Mouse (Mus musculus) lung, adult 2 months (tissue): ENCODE data around the gene C8g. TPM values are rescaled to one million over a fixed set of nuclear protein-coding genes. Genes with fewer than 3 reads are reported as not detected.

ENCODE experiments used
- DNase-seq: peaks from one replicate; pipeline ENCODE4 v3.0.0; 2022
- H3K4me1 ChIP-seq: fragments of 200-500 bp; 2 replicates; pipeline ENCODE4 v1.6.1; 2011; ENCODE audit warnings: low read length; ENCODE audit not compliant: control insufficient read depth, insufficient read depth
- H3K4me3 ChIP-seq: fragments of 200-500 bp; replicated peaks from 2 replicates; pipeline ENCODE3; 2011; ENCODE audit warnings: low read depth, mild to moderate bottlenecking, control low read depth, low read length; ENCODE audit errors: extremely low read depth
- CTCF ChIP-seq: fragments of 200-500 bp; IDR thresholded peaks from 2 replicates; pipeline ENCODE4 v1.5.1; 2011; ENCODE audit warnings: mild to moderate bottlenecking, low read length, control low read depth; ENCODE audit not compliant: insufficient read depth
- POLR2A ChIP-seq: fragments of 200-500 bp; IDR thresholded peaks from 2 replicates; pipeline ENCODE4 v1.6.1; 2011; ENCODE audit warnings: low read depth, mild to moderate bottlenecking, control low read depth, low read length, borderline replicate concordance; ENCODE audit errors: extremely low read depth
- WGBS: fragments of 180-500 bp; shearing (Covaris S2); methylation state at CpG from one replicate; pipeline ENCODE4 v1.1.7; 2018; 5-methylcytosine and 5-hydroxymethylcytosine counted together
- polyA plus RNA-seq: library from polyadenylated mRNA; depleted of rRNA; stranded (reverse); fragments of >200 nt; gene quantifications from 2 replicates; pipeline ENCODE4 v1.2.3, GENCODE M21; 2012; rRNA removed

C8g gene
- 2.5 and 2.7 TPM in 2 replicates for polyA plus RNA-seq

DNA sequence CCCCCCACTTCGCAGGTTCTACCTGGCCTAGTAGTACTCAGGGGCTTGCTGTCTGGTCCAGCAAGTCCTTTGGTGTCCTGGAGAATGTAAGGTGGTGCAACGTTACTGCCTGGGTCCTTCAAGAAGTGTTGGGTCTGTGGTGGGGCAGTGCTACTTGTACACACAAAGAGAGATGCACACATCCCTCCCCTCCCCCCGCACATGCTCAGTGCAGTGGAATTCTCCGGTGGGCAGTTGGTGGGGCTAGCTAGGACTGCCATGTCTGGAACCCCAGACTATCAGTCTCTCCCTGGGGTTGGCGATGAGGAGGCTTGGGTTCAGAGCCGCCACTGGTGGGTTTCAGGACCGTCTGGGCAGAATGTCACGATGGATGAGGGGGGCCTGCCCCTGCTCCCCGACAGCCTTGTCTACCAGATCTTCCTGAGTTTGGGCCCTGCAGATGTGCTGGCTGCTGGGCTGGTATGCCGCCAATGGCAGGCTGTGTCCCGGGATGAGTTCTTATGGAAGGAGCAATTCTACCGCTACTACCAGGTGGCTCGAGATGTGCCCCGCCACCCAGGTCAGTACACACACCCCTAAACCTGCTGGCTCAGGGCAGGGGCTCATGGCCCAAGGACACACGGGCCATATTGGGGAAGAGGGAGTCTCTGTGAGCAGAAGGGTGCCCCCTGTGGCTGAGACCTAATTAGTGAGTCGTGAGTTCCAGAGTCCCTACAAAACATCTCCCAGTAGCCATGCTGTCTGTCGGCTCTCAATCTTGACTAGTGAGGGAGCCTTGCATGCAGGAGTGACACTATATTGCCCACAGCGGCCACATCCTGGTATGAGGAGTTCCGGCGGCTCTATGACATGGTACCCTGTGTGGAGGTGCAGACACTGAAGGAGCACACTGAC lies at the start of gene C8g:
Gene C8g (minus strand): TSS at position 127 of the 894 bp plus-strand sequence.
- no peak for DNase-seq
- Histone ChIP-seq H3K4me3 (peak within 1 kb of the TSS; percentile 81), H3K4me1 (peaks cover 9% of the 10 kb centered on the region)
- 69% methylated on average over 20 of the region's 20 CpGs for whole genome bisulfite sequencing
- TF ChIP-seq POLR2A (no peak), CTCF (no peak)

DNA sequence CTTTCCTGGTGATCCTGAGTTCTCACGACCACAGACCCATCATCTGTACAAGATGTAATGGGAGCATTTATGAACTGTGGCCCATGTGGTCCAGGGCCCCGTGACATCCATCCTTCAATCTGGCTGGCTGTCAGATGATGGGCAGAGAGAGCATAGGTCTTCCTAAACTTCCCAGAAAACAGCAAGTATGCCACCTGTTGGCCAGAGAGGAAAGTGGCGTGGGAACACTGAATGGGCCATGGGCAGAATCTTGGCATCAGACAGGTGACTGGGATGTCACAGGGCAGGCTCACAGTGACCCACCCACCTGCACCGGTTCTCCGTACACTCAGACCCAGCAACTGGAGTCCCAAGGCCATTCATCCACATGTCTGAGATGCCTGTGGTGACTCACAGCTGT lies 49.7 kb upstream of the C8g start:
- DNase-seq: peak; percentile 53
- H3K4me1 ChIP-seq: no peaks in the 10 kb centered on the region
- TF ChIP-seq CTCF: peak; percentile 77
- no peak for TF ChIP-seq POLR2A
- no peak overlapping the region for H3K4me3 ChIP-seq
- 22% methylated on average over 5 of the region's 5 CpGs for WGBS

DNA sequence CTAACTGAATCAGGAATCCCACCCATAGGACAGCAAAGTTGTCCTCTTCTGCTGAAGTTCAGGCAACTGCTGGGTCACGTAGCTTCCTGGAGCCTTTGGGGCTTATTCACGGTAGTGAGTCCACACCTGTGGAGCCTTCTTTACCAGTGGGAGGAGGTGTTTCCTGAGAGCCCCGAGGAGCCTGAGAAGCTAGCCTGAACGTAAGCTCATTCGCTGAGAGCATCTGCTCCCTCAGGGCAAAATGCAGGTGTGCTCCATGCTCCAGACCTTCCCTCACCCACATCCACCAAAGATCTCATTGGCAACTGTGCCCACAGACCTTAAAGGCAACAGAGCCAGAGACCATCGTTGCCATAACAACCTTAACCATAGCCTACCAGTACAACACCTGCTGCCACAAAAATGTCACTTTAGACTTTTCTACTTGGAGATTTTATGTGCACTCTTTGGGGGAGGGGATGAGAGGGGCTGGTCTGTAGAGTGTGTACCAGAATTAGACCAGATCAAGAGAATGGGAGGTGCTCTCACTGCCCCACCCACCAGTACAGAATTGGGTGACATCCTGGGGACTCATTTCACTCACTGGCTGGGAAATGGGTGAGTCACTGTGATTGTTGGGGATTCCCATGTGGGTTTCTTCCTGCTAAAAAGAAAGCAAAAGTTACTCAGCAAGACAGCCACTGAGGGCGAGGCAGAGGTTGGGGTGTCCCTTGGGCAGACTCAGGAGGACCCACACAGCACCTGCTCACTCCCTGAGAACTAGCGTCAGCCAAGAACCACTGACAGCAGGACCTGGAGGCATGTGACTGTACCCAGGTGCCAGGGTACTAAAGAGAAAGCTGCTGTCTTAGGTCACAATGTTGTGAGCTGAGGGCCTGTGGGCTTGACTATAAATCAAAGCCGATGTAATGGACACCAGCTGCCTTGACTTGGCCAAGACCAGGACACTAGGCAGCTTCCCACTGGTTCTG lies 47.8 kb upstream of the C8g start:
- H3K4me1 ChIP-seq: peaks cover 5% of the 10 kb centered on the region
- no peak for DNase-seq
- WGBS: 60% methylated on average over 9 of the region's 9 CpGs
- no peak for TF ChIP-seq CTCF
- no peak for TF ChIP-seq POLR2A
- no peak overlapping the region for H3K4me3 ChIP-seq

DNA sequence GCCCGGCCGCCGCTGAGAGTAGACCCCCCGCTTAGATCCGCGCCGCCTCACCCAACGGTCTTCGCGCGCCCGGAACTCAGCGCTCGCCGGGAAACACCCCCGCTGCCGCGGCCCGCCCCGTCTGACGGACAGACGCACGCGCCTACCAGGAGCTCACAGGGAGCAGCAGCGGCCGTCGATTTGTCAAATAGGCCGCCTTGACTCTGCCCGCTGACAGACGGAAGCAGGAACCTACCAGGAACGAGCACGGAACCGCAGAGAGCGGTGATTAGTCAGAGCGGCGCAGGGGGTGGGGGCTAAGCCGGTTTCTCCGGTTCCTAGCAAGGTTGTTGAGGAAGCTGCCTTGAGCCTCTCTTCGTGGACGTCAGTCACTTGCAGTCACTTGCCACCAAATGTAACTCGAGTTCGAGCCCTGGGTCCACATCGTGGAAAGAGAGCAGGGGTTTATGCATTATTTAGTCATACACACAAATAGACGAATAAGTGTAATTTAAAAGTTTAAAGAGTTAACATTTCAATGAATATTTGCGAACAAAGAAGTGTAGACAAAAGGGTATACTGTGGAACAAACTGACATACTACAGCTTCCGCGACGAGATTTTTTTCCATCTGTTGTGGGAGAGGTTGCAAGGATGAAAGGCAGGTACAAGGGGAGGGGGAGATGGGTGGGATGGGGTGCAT lies 45.4 kb upstream of the C8g start, which contains the start of gene Traf2:
Gene Traf2 (minus strand): TSS at position 130 of the 681 bp plus-strand sequence.
- TF ChIP-seq POLR2A: peak; percentile 61; the same call in 1 of the 2 replicates
- no peak for TF ChIP-seq CTCF
- peaks cover 5% of the 10 kb centered on the region for H3K4me1 ChIP-seq
- H3K4me3 ChIP-seq: peak within 1 kb of the TSS; percentile 88
- peak; percentile 99 for DNase-seq
- 2% methylated on average over 48 of the region's 48 CpGs for WGBS

DNA sequence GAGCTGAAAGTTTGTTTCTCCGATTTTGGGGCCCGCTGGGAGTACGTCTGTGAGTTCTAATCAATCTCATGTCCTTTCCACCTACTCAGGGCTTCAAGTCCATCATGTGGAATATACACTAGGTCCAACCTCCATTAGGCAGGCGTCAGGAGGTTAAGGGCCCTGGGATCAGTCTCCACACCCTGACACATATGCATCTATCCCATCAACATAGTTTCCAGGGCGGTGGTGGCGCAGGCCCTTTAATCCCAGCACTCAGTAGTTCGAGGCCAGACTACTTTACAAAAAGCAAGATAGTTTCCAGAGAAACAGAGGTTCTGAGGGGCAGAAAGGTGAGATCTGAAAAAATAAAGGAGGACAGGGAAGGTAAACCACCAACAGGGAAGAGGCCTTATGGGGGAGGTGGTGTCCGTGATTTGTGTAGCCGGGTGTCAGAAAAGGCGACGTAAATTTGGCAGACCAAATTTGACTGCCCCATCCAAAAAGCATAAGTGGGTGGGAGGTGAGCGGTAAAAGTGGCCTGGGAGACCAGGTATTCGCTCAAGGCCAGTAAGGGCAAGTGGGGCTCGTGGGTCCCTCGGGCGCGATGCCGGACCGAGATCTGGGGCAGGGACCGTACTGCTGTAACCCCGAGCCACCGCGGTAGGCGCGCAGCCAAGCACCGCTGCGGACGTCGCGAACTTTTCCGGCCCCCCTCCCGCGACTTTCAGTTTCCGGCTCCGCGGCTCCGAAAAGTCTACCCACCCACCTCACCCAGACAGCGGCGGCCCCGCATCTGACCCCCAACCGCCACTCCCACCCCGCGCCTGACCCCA lies 44.7 kb upstream of the C8g start:
- DNase-seq: no peak
- peaks cover 8% of the 10 kb centered on the region for H3K4me1 ChIP-seq
- peak overlapping the region; percentile 88 for H3K4me3 ChIP-seq
- WGBS: 4% methylated on average over 43 of the region's 43 CpGs
- TF ChIP-seq POLR2A (no peak), CTCF (no peak)

DNA sequence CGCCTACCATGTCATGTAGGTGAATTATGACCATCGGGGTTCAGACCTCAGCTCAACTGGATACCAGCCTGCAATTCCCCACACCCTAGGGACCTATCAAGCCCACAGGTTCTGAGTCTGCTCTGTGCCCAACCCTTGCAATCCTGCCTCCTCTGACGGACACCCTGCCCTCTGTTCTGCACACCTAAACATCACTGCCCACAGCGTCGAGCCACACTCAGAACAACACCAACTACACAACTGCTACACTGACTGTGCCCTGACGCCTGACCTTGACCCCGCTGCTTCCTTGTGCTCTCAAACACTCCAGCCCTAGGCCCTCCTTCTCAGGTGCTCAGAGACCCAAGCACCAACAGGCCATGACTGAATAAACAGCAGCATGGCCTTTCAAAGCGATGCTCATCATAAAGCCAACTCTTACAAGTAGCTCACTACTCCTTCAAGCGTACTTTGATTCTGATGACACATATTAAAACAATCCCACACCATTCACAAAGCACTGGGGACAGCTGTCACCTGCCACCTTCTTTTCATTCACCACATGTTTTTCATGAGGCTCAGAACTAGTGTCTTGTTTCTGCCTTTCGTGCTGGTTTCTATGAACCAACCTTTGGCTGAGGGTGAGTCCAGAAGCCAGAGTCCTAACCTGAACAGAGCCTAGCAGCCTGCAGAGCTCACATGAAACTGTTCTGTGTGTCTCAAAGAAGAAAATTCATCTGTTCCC lies 40.3 kb upstream of the C8g start:
- no peak overlapping the region for H3K4me3 ChIP-seq
- peaks cover 8% of the 10 kb centered on the region for H3K4me1 ChIP-seq
- 71% methylated on average over 10 of the region's 10 CpGs for WGBS
- TF ChIP-seq CTCF (no peak), POLR2A (no peak)
- DNase-seq: no peak

DNA sequence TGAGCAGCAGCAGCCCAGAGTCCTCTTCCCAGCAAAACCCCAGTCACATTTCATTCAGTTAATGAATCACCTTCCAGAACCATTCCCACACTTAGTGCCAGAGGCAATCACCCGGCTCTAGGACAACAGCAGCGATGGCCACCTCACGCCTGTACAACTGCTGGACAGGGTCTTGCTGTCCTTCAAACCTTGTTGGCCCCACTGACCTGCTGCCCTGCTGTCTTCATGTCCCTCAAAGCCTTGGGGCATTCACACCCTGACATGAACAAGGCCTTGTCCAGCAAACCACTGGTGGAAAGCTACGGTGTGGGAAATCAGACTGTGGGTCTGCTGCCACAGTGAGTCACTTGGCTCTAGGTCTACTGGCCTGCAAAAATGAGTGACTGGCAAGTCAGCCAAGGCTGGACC lies 39.0 kb upstream of the C8g start:
- WGBS: 86% methylated on average over 4 of the region's 4 CpGs
- no peak for TF ChIP-seq POLR2A
- TF ChIP-seq CTCF: no peak
- H3K4me1 ChIP-seq: peaks cover 3% of the 10 kb centered on the region
- H3K4me3 ChIP-seq: no peak overlapping the region
- no peak for DNase-seq

DNA sequence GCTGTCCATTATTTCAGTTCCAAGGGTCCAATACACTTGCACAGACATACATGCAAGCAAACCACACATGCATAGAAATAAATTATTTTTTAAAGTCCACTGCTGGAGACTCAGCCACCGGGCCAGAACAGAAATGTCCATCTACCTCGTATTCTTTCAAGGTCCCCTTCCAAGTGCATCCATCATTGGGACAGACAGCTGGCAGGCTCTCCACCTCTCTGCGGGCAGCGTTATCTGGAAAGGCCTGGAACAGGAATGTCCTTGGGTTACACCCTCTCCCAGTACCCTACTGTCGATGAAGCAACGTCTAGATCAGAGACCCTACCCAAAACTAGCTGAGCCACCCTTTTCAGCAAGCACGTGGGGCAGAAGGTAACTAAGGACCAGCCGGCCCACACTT lies 35.0 kb upstream of the C8g start:
- TF ChIP-seq CTCF: no peak
- TF ChIP-seq POLR2A: no peak
- no peak overlapping the region for H3K4me3 ChIP-seq
- peaks cover 5% of the 10 kb centered on the region for H3K4me1 ChIP-seq
- no peak for DNase-seq
- 54% methylated on average over 8 of the region's 8 CpGs for whole genome bisulfite sequencing
